Comparison of ENCODE assay signal across 7 mouse cellular contexts in the genomic region with DNA sequence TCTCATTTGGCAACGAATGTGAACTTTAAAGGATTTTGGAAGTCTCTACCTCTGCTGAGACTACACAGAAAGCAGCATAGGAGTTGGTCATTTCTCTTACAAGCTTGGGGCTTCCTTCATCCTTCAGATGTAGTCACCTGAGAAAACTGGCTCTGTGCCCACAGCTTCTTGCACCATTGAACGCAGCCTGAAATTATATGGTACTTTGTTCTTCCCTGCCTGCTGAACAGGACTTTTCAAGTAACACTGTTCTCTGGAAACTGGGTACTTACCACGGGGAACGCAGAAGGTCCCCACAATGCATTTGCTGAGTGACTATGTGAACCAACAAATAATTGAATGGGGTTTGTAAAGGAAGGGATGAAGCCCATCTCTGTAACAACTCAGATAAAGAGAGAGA. TPM values are rescaled to one million over a fixed set of nuclear protein-coding genes. Genes with fewer than 3 reads are reported as not detected.
A peak's percentile ranks its signal among the peaks of the same experiment; 100 is the strongest.
DNase-seq lines count a peak whose midpoint lies in the region; ATAC-seq and TF ChIP-seq lines count a peak whose summit lies in the region.

No protein-coding gene starts in this region.

- H3K27me3 ChIP-seq in E14TG2a.4 (ENCODE audit: insufficient read depth, low read length), result peaks cover 25% of the 10 kb centered on the region; the same call in 1 of the 2 replicates
- H3K27me3 ChIP-seq in hindbrain, embryonic 15.5 days, result no peaks in the 10 kb centered on the region
- no peaks in the 10 kb centered on the region for H3K27me3 ChIP-seq in liver, embryonic 15.5 days

- H3K4me2 ChIP-seq in hindbrain, embryonic 15.5 days, result peak overlapping the region; percentile 59
- peak overlapping the region; percentile 77 for H3K4me2 ChIP-seq in liver, embryonic 15.5 days

- peaks cover 24% of the 10 kb centered on the region for H3K4me1 ChIP-seq in E14TG2a.4 (replicated peaks; ENCODE audit: low read depth, low read length)
- H3K4me1 ChIP-seq in hindbrain, embryonic 15.5 days (replicated peaks), result 0 out of 2 replicates have a peak, but pooled peaks cover 3% of the 10 kb centered on the region
- H3K4me1 ChIP-seq in liver, embryonic 15.5 days (replicated peaks), result peaks cover 26% of the 10 kb centered on the region

- peak overlapping the region; percentile 58; the same call in 1 of the 2 replicates for H3K4me3 ChIP-seq in E14TG2a.4 (replicated peaks; ENCODE audit: low read length)
- H3K4me3 ChIP-seq in hindbrain, embryonic 15.5 days, result peak overlapping the region; percentile 28; the same call in 1 of the 2 replicates
- H3K4me3 ChIP-seq in liver, embryonic 15.5 days (replicated peaks), result peak overlapping the region; percentile 50

- ATAC-seq in hindbrain, embryonic 15.5 days (ENCODE audit: low FRiP score, low read depth), result no peak
- ATAC-seq in liver, embryonic 15.5 days (ENCODE audit: insufficient read depth), result no peak

- no peak for TF ChIP-seq CTCF in E14TG2a.4 (conservative IDR thresholded peaks at IDR 0.05; ENCODE audit: low read length)

- 77% methylated on average over 4 of the region's 4 CpGs for WGBS in hindbrain, embryonic 15.5 days
- WGBS in liver, embryonic 15.5 days (ENCODE audit: insufficient replicate concordance), result 67% methylated on average over 4 of the region's 4 CpGs

- H3K36me3 ChIP-seq in E14TG2a.4 (ENCODE audit: insufficient read depth, low read length), result no peaks in the 10 kb centered on the region
- H3K36me3 ChIP-seq in hindbrain, embryonic 15.5 days, result no peaks in the 10 kb centered on the region
- H3K36me3 ChIP-seq in liver, embryonic 15.5 days (replicated peaks), result no peaks in the 10 kb centered on the region

- no peaks in the 10 kb centered on the region for H3K9me3 ChIP-seq in E14TG2a.4 (ENCODE audit: low read length)
- H3K9me3 ChIP-seq in hindbrain, embryonic 15.5 days, result no peaks in the 10 kb centered on the region
- no peaks in the 10 kb centered on the region for H3K9me3 ChIP-seq in liver, embryonic 15.5 days (replicated peaks)

- H3K27ac ChIP-seq in hindbrain, embryonic 15.5 days (replicated peaks), result no peak overlapping the region
- no peak overlapping the region for H3K27ac ChIP-seq in liver, embryonic 15.5 days (replicated peaks)

- peak; percentile 27 for DNase-seq in A20 (ENCODE audit: low read depth, low spot score)
- no peak for DNase-seq in cerebellum, postnatal 10 days
- no peak for DNase-seq in thymus, postnatal 36 days
- DNase-seq in natural killer cell, adult 2 months (ENCODE audit: low spot score in 2 of 2), result no peak

- no peak overlapping the region; the same call in 1 of the 2 replicates for H3K9ac ChIP-seq in hindbrain, embryonic 15.5 days
- H3K9ac ChIP-seq in liver, embryonic 15.5 days, result peak overlapping the region; percentile 42; the same call in 1 of the 2 replicates

RNA-seq across cellular contexts. Expression of a gene that starts 0.5 kb away (rescaled TPM):
- polyA plus RNA-seq in hindbrain, embryonic 15.5 days (2015; fragmentation: Nextera tagmentation; extraction: Ambion mirVana), result 4.4 and 4.6 TPM in 2 replicates
- polyA plus RNA-seq in liver, embryonic 15.5 days (2015; fragmentation: Nextera tagmentation; extraction: Ambion mirVana), result 0.09 and 0.14 TPM in 2 replicates

RNA-seq across cellular contexts. Expression of a gene that starts 13.2 kb away (rescaled TPM):
- 80.2 and 83.1 TPM in 2 replicates for polyA plus RNA-seq in hindbrain, embryonic 15.5 days (2015; fragmentation: Nextera tagmentation; extraction: Ambion mirVana)
- 16.4 and 16.8 TPM in 2 replicates for polyA plus RNA-seq in liver, embryonic 15.5 days (2015; fragmentation: Nextera tagmentation; extraction: Ambion mirVana)
